Mouse (Mus musculus): ENCODE results near the gene Otx2.

The Otx2 gene

GRCm38 (mm10) chr14:48668761-48669303 is 4.8 kb downstream of the Otx2 start:
- no peak for DNase-seq (ENCODE audit: low spot score)

GRCm38 (mm10) chr14:48668051-48668481 is 5.6 kb downstream of the Otx2 start:
- no peak for DNase-seq (ENCODE audit: low spot score)

- DNase-seq (ENCODE audit: low spot score): no peak
Measured at GRCm38 (mm10) chr14:48667396-48667795, 6.2 kb downstream of the Otx2 start.

GRCm38 (mm10) chr14:48666771-48667170 is 6.8 kb downstream of the Otx2 start:
- no peak for DNase-seq (ENCODE audit: low spot score)

- no peak for DNase-seq (ENCODE audit: low spot score)
Measured at GRCm38 (mm10) chr14:48665816-48666661, 7.6 kb downstream of the Otx2 start.

- no peak for DNase-seq (ENCODE audit: low spot score)
Measured at GRCm38 (mm10) chr14:48664841-48665815, 8.5 kb downstream of the Otx2 start.

- no peak for DNase-seq (ENCODE audit: low spot score)
Measured at GRCm38 (mm10) chr14:48664001-48664810, 9.4 kb downstream of the Otx2 start.

- no peak for DNase-seq (ENCODE audit: low spot score)
Measured at GRCm38 (mm10) chr14:48663531-48663930, 10.1 kb downstream of the Otx2 start.

GRCm38 (mm10) chr14:48662568-48663236 is 10.9 kb downstream of the Otx2 start:
- DNase-seq (ENCODE audit: low spot score): no peak

- DNase-seq (ENCODE audit: low spot score): no peak
Measured at GRCm38 (mm10) chr14:48661646-48662567, 11.7 kb downstream of the Otx2 start.

GRCm38 (mm10) chr14:48661151-48661550 is 12.5 kb downstream of the Otx2 start:
- DNase-seq (ENCODE audit: low spot score): no peak

GRCm38 (mm10) chr14:48660593-48660992 is 13.0 kb downstream of the Otx2 start:
- no peak for DNase-seq (ENCODE audit: low spot score)

GRCm38 (mm10) chr14:48659661-48660060 is 14.0 kb downstream of the Otx2 start:
- no peak for DNase-seq (ENCODE audit: low spot score)

- no peak for DNase-seq (ENCODE audit: low spot score)
Measured at GRCm38 (mm10) chr14:48657241-48657640, 16.4 kb downstream of the Otx2 start.

GRCm38 (mm10) chr14:48656711-48657110 is 16.9 kb downstream of the Otx2 start:
- no peak for DNase-seq (ENCODE audit: low spot score)

- DNase-seq (ENCODE audit: low spot score): no peak
Measured at GRCm38 (mm10) chr14:48655792-48656550, 17.6 kb downstream of the Otx2 start.

GRCm38 (mm10) chr14:48655073-48655791 is 18.4 kb downstream of the Otx2 start:
- no peak for DNase-seq (ENCODE audit: low spot score)

GRCm38 (mm10) chr14:48654551-48655072 is 19.0 kb downstream of the Otx2 start:
- DNase-seq (ENCODE audit: low spot score): no peak
